Mouse (Mus musculus) ZHBTc4 (cell line): ENCODE results near the gene Tanc2.
A peak's percentile ranks its signal among the peaks of the same experiment; 100 is the strongest.

Source experiments
- DNase-seq: peaks from one replicate; pipeline ENCODE4 v3.0.0-alpha.2; 2011; ENCODE audit warnings: low read depth, low spot score

Tanc2 gene

DNA sequence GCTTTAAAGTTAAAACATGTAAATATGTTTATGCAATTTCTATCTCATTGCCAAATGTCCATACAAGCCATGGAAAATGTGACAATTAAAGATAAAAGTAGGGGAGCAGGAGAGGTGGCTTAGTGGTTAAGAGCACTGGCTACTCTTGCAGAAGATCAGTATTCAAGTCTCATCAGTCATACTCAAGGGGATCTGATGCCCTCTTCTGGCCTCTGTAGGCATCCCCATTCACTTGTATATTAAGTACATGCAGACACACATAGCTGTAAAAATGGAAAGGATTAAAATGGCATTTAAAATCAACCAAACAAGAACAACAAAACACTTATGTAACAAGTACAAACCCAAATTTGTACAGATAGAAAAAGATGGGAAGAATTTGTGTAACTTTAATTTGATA lies 54.2 kb downstream of the Tanc2 start:
- peak; percentile 6 for DNase-seq

DNA sequence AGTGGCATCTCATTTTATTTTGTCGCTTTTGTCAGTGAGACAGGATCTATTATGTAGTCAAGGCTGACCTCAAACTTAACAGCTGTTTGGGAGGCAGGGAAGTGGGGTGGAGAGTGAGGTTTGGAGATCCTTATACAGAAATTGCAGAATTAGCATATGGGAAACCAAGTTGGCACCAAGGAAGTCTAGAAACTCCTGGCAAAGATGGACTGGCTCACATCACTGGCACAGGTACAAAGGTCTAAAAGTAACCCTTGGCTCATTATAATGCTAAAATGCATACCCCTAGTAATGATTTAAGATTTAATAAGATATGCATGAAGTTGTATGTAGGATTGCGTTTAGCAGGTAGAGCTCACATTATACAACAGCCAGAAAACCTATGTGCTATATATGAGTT lies 58.2 kb downstream of the Tanc2 start:
- no peak for DNase-seq

DNA sequence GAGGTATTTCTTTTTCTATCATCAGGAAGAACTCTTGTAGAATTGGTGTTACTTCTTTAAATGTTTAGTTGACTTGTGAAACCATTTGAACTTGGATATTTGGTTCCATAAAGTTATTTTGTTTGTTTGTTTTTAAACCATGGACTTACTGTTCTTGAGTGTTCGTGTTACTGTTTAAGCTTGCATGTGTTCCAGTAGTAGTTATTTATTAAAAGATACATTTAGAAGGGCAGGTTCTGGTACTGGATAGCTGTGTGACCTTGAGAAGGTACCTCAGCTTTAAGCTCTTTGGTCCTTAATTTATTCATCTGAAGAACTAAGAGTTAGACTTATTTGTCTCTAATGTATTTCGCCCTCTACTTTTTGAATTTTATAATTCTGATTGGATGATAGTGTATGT lies 64.8 kb downstream of the Tanc2 start:
- no peak for DNase-seq

DNA sequence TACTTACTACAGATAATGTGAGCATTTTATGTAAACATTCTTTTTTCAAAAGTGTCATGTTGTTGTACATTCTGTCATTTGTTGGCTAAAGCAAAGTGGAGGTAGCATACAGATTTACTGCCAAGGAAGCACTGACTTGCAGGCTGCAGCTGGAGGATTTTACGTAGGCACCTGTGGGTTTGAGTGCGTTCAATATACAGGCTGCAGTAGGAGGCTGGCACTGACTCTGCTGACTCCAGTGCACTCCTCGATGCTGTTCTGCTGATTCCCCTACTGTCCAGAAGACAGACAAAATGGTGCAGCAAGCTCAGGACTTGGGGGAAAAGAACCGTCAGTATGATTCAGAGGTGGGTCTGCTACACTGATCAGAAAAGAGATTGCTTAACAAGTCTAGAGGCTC lies 65.5 kb downstream of the Tanc2 start:
- DNase-seq: no peak

DNA sequence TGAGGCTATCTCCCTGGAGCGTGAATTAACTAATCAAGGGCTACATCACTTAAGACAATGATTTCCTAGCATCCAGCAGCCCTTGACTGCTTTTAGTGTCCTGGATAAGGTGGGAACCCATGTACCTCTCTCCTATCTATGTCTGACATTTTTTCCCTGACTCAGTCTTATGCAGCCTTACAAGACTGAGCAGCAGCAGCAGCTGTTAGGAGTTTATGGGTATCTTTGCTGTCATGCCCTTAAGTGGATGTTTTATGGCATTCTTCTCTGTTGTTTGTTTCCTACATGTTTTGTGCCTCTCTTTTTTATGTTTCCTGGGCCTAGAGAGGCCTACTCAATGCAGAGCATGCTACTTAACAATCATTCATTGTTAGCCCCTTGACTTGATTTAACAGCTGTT lies 78.1 kb downstream of the Tanc2 start:
- no peak for DNase-seq

DNA sequence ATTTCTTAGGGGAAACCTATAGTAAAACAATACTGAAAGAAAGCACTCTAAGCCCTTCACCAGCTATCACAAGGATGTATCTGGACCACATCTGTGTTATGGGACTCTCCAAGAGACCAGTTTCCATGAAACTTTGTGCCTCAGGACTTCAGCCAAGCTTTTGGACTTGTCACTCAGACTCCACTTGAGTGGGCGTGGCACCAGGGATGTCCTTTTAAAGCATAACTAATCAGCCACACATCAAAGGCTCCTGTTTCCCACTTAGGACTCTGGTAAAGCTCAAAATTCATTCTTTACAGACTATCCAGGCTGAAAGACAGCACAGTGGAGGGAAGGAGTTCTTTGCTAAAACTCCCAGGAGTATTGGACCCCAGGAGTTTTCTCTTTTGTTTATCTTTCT lies 89.2 kb downstream of the Tanc2 start:
- peak; percentile 29 for DNase-seq

DNA sequence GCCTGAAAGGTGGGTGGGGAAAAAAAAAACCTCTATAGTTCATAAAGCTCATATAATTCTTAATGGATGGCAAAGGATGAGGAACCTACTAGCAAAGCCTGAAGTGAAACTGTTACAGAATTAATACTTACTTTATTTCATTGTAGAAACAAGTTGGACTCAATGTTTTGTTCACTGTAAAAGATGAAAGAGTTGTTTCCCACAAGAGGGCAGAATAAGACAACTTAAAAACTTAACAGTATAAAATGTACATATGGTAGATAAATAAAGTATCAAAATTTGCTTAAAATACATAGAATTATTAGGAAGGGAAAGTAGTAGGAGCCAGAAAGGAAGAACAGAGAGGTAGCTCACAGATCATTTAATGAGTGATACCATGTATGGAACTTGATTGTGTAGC lies 95.0 kb downstream of the Tanc2 start:
- DNase-seq: no peak

DNA sequence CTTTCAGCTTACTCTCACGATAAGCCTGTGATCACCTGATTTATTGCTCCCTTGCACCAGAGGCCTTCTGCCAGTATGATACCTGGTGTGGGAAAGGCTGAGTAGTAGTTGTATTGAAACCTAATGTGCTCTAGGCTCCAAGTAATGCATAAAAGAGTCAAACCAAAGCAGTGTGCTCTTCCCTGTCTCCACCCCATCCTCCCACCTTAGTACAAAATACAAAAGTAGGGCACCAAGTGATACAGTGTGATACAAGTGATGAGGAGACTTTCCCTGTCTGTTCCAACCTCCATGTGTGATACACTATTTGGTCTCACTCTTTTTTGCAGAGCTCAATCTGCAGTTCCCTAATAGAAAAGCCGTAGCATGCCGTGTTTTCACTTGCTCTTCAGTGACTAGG lies 110.7 kb downstream of the Tanc2 start:
- DNase-seq: no peak

DNA sequence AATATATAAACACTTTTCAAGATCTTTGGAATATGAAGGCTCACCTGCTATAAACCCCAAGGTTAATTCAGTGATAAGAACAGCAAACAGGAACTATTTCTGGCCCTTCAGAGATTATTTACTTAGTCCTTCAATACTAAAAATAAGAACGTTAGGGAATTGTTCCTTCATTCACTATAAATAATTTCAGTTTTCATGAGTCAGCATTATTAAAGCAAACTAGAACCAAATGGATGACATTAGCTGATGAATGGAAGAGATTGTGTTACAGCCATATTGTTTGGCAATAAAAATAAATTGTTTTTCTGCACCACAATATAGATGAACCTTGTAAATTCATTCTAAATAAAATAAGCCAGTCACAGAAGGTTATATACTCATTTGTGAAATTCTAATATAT lies 129.9 kb downstream of the Tanc2 start:
- DNase-seq: no peak

DNA sequence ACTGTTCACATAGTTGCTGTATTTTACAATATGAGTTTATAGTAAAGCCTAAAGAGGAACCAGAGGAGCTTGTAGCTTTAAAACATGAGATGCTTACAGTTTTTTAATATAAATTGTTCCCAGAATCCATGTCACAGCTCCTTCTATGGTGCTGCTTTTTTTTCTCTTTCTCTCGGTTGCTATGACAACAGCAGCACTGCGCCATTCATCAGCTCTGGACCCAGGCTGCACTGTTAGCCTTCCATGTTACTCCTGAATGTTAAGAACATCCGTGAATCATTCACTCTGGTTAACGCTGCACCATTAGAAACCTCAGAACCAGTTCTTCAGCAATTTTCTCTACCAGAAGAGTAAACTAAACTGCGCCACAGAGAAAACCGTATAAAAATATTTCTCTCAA lies 141.8 kb downstream of the Tanc2 start:
- DNase-seq: peak; percentile 5

DNA sequence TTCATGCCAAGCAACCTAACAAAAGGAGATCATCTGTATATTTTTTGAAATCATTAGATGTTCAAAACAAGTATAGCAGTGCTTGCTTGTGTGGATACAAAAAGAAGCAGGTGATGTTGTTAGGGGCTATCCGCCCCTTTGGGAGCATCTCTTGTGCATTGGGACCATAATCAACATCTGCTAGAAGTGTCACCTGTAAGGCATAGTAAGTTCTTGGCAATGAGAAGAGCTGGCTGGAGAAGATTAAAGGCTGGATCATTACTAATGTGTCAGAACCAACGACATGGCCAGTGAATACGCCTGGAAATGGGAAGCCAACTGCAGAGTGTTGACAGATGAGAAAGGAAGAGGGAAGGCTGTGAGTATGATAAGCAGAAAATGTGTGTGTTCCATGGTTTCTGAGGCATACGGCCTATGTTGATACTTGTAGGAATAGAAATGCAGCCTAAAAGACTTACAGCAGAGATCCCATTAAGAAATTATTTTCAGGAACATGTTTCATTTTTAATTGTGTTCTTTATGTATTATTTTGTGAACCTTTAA lies 142.3 kb downstream of the Tanc2 start:
- DNase-seq: no peak

DNA sequence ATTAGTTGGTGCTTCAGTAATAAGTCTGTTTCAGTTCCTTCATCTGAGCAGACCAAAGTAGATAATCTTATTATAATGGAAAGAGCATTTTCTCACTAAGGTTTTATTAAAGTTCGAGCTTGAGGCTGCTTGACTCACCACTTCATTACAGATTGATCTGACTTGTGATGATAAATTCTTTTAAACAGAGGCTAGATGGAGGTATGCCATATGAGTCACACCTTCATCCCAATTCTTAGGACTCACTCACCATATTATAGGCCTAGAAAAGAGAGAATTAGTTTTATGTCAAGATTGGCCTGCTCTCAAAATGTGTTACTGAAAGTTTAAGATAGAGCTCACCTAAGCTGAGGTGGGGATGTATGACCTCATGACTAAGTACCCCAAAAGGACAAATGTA lies 153.4 kb downstream of the Tanc2 start:
- DNase-seq: no peak

DNA sequence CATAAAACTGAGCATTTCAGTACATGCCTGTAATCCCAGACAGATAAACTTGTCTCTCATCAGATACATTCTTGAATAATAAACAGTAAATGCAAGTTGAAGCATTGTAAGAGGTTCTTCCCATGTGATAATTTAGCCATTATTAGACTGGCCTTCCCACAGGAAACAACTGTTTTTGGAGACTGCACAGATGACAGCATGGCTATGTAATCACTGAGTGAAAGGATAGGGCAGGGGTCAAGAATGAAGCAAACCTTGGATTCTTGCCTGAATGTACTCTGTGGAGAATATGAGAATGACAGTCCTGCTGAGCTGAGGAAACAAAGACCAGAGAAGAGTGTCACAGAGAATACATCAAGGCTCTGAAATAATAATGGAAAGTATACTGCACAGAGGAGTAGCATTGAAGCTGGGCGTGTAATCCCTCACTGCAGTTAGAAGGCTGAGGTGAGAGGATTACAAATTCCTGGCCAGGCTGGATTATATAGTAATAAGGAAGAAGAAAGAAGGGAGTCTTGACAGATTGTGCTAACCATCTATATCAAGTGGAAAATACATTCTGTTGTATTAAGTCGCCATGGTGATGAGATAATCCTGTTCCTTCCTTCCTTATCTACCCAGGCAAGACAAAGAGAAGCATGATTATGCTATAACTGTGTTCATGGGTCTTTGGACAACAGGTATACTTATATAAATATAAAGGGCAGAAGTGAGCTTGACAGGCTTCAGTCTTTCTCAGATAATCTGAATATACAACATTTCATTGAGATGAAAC lies 159.7 kb downstream of the Tanc2 start:
- no peak for DNase-seq

DNA sequence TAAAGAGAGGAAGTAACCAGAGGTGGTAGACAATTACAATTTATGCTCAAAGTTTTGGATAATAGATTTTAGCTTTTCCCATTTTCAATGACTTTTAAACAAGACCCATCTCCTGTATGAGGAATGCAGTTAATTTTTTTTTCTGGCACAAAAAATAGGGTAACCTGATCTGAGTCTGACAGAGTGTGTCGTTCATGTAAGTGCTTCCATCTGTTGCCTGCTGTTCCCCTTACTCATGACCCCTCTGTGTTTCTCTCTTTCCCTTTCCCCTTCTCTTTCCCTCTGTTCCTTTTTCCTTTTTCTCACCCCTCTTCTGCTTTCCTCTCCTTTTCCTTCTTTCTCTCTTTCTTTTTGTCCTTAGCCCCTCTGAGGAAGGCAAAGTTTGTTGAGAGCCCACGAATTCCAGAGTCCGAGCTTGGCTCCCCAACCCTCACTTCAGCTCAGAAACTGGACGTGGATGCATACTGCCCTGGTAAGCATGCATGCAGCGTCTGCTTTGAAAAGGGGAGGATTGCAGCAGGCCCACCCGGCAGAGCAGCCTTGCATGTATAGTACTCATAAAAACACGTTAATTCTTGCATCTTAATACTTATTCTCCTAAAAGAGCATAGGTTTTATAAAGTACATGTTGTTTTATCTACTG lies 168.9 kb downstream of the Tanc2 start:
- DNase-seq: no peak

DNA sequence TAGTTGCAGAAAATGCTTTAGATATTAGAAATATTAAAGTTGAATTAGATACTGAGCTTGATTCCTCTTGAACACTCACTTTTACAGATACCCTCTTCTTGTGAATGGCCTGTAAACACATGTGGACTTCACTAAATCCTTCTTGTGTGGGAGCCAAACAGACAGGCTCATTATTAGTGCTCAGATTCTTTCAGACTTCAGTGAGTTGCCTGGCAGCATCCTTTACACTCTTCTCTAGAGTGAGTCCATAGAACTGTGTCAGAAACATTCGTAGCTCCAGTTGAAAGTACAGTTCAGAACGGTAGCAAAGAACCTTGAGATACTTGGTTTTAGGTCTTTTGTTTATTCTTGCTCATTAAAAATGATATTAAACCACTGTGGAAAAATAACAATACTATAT lies 169.6 kb downstream of the Tanc2 start:
- no peak for DNase-seq

DNA sequence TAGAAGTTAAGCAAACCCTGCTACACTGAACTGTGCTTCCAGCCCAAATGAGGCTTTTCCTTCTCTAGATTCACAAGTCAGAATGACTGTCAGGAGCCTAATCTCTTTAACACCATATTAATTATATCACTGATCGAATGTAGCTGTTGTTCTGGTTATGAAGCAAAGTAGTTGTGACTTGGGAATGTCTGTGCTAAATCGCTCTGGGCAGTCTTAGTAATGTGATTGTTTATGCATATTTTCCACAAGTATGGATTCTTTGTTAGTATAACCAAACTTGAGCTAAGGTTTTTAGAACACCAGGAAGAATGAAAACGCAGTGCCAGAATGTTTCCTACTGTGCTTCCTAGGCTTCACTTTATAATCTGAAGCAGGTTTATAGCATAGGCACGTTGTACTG lies 170.6 kb downstream of the Tanc2 start:
- no peak for DNase-seq

DNA sequence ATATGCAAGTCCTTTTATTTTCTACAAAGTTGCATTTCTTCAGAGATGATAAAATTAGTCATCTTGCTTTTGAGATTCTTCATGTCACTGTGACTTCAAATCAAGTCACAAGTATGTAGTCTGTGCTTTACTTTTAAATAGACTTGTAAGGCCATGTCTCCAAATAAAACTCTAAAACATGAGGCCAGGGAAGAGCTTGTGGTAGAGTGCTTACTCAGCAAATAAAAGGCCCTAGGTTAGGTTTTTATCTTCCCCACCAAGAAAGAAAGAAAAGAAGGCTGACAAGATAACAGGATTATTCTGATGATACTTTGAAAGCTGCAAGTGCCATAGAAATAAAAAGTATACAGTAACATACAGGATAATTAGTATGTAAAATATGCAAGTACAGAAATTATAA lies 188.0 kb downstream of the Tanc2 start:
- no peak for DNase-seq

DNA sequence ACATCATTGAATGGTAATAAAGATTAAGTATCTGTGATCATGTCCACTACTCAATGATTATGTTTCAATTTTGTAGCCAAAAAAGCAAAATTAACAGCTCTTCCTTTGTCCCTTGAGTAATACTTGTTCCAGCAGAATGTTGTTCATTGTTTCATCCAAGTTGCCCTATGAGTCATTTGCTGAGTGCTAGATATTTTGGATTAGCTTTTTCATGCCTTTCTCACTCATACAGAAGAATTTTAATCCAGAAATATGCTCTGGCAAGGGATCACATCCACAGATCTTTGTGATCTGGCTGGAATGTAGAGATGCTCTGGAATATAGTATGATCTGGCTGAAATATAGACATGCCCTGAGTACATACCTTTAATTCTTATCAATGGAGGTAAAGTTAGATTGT lies 202.7 kb downstream of the Tanc2 start:
- DNase-seq: no peak

DNA sequence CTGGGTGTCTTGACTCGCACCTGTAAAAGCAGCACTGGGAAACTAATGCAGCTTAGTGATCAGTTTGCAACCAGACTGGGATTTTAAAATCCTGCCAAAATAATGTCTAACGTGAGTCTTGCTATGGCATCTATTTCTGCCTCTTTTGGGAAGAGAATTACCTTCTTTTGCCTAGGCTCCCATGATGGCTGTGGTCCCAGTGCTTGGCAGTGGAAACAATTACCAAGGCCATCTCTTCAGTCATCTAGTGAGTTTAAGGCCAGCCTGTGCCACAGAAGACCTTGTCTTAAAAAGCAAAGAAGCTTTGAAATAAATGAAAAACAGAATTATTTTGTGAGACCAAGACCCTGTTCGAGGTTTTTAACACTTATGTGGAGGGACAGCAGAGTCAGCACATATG lies 213.9 kb downstream of the Tanc2 start:
- no peak for DNase-seq

DNA sequence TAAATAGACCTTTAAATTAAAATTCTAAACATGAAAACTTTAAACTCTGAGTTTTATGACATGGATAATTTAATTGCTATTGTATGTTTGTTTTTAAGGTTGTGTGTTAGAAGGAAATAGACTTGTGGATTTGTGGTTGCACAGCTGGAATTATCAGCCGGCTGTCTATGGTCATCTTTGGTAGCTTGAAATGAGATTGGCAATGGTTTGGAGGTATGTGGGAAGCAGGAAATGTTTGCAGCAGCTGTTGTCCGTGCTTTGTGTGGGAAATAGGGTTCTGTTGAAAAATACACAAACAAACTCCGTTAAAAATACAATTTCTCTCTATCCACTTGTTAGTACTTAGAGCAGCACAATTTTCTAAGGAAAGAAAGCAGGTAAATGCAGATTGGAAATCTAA lies 215.0 kb downstream of the Tanc2 start:
- no peak for DNase-seq

DNA sequence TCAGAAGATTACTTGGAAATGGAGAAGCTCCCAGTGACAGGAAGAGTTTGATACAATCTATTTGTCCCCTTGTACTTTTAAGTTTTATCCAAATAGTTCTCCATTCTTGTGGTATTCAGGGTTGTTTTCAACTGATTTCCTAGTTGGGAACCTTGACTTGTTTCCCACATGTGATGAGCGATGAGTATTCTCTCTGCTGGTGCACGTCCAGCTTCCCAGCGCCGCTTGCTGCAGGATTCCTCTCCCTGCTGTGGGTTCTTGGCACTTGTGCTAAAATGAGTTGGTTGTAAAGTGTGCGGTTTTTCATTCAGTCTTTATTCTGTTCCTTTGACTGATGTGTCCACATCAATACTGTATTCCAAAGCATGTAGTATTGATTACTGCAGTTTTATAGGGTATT lies 217.3 kb downstream of the Tanc2 start:
- no peak for DNase-seq

DNA sequence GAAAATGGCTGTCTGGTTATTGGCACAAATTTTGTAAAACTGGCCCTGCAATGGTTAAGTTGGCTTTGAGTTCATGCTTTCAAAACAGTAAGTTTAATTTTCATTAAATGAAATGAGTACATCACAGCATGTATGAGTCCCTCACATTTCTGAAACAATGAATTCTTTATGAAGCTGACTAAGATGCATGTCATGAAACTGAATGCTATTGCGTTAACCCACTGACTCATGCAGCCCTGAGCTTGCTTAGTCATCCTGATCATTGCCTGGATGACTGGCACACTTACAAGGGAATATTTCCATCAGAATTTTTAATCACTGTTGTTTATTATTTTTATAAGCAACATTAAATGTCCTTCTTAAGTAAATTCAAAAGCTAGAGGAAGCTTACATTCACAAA lies 233.5 kb downstream of the Tanc2 start:
- no peak for DNase-seq

DNA sequence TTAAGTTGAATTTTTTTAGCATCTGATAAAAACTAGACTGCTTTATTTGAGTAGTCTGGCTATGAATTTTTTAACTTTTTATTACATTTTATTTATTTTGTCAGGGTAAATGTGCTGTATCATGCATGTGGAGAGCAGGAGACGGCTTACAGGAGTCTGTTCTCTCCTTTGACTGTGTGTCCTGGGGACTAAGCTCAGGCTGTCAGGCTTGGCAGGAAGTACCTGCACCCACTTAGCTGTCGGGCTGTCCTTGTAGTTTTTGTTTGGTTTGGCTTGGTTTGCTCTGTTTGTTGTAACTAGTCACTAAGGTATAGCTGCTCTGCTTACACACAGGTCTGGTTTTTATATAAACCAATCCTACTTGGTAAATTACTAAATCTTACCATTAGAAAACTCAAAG lies 234.0 kb downstream of the Tanc2 start:
- no peak for DNase-seq
